Mouse (Mus musculus) layer of hippocampus, adult 9-10 months (tissue): ENCODE results near the gene Vmn1r3.
"Not testable (repeated sequence)": the region's sequence is repeated elsewhere in the genome, so short reads cannot be mapped to it uniquely, and the experiment has no call there.

Experiments used
- DNase-seq: peaks from one replicate; pipeline ENCODE4 v3.0.0; 2022; ENCODE audit warnings: low spot score

Vmn1r3 gene

GRCm38 (mm10) chr4:3185258-3185657 is at the start of gene Vmn1r3:
Gene Vmn1r3 (minus strand): TSS chr4:3185358.
- DNase-seq, result not testable (repeated sequence)

DNA sequence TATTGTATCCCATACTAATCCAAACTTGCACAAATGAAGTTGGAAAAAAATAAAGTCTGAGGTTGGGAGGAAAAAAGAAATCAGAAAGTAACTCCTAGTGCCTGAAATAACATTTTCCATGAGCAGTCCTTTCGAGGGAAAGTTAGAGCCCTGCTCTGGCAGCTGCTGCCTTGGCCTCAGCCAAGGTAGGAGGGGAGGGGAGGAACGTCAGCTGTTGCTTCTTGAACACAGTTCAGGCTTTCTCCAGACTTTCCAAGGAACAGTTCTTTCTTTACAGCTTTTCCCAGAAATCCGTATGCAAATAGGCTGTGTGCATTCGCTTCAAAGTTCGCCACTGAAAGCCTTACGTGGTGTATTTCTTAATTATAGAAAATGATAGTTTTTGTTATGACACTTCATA is 46.9 kb upstream of the Vmn1r3 start:
- no peak for DNase-seq

GRCm38 (mm10) chr4:3230908-3231684 is 45.9 kb upstream of the Vmn1r3 start:
- DNase-seq, result no peak

GRCm38 (mm10) chr4:3229532-3229931 is 44.4 kb upstream of the Vmn1r3 start:
- no peak for DNase-seq

GRCm38 (mm10) chr4:3228476-3228875 is 43.3 kb upstream of the Vmn1r3 start:
- DNase-seq, result no peak

- DNase-seq, result no peak
Measured at GRCm38 (mm10) chr4:3227751-3228150, 42.6 kb upstream of the Vmn1r3 start.

- no peak for DNase-seq
Measured at GRCm38 (mm10) chr4:3226488-3226887, 41.3 kb upstream of the Vmn1r3 start.

DNA sequence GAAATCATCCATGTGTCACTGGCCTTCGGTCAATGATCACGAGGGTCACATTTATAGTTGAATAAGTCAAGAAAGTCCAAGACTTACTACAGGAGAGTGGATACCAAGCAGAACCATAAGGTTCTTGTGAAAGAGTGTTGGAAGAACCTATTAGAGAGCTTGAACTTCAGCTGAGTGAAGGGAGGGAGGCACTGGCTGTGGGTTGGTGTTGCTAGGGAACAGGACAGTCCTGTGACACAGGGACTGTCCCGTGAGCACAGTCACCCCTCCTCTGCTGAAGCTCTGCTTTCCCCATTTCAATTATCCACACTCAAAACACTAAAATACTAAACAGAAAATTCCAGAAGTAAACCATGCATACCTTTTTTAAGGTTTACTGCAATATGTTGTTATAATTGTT is 40.3 kb upstream of the Vmn1r3 start:
- DNase-seq, result not testable (repeated sequence)

- DNase-seq, result not testable (repeated sequence)
Measured at GRCm38 (mm10) chr4:3224848-3225247, 39.7 kb upstream of the Vmn1r3 start.

- DNase-seq, result not testable (repeated sequence)
Measured at GRCm38 (mm10) chr4:3223483-3224209, 38.5 kb upstream of the Vmn1r3 start.

DNA sequence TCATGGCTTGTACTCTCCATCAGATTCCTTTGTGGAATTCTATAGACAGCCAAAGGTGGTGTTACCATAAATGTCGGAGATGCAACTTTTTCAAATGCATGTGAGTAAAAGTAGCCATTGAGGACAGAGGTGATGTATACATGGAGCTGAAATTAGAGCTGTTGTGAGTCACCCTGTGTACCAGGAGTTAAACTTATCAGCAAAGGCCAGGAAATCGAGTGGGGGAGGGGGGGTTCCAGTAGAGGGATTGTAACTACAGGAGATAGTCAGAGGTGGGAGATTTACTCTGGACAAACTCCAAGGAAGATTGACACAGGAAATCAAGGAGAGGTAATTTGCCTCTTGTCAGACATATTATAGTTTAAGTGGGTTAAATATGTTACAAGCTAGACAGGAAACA is 31.2 kb upstream of the Vmn1r3 start:
- not testable (repeated sequence) for DNase-seq

- not testable (repeated sequence) for DNase-seq
Measured at GRCm38 (mm10) chr4:3213349-3213748, 28.2 kb upstream of the Vmn1r3 start.

GRCm38 (mm10) chr4:3209643-3210217 is 24.6 kb upstream of the Vmn1r3 start:
- DNase-seq, result not testable (repeated sequence)

DNA sequence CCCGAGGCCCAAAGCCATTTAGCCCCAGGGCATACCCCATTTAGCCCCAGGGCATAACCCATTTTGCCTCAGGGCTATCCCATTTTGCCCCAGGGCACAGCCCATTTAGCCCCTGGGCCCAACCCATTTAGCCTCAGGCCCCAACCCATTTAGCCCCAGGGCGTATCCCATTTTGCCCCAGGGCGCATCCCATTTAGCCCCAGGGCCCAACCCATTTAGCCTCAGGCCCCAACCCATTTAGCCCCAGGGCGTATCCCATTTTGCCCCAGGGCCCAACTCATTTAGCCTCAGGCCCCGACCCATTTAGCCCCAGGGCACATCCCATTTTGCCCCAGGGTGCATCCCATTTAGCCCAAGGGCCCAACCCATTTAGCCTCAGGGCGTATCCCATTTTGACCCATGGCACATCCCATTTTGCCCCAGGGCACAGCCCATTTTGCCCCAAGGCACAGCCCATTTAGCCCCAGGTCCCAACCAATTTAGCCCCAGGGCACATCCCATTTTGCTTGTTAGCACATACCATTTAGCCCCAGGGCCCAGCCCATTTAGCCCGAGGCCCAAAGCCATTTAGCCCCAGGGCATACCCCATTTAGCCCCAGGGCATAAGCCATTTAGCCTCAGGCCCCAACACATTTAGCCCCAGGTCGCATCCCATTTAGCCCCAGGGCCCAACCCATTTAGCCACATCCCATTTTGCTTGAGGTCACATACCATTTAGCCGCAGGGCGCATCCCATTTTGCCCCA is 8.2 kb downstream of the Vmn1r3 start:
- DNase-seq, result not testable (repeated sequence)

- not testable (repeated sequence) for DNase-seq
Measured at GRCm38 (mm10) chr4:3176195-3176594, 9.0 kb downstream of the Vmn1r3 start.

DNA sequence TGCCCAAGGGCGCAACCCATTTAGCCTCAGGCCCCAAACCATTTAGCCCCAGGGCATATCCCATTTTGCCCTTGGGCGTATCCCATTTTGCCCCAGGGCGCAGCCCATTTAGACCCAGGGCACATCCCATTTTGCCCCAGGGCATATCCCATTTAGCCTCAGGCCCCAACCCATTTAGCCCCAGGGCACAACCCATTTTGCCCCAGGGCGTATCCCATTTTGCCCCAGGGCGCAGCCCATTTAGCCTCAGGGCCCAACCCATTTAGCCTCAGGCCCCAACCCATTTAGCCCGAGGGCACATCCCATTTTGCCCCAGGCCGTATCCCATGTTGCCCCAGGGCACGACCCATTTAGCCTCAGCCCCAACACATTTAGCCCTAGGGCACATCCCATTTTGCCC is 9.4 kb downstream of the Vmn1r3 start:
- DNase-seq, result not testable (repeated sequence)

- DNase-seq, result not testable (repeated sequence)
Measured at GRCm38 (mm10) chr4:3174586-3174985, 10.6 kb downstream of the Vmn1r3 start.

DNA sequence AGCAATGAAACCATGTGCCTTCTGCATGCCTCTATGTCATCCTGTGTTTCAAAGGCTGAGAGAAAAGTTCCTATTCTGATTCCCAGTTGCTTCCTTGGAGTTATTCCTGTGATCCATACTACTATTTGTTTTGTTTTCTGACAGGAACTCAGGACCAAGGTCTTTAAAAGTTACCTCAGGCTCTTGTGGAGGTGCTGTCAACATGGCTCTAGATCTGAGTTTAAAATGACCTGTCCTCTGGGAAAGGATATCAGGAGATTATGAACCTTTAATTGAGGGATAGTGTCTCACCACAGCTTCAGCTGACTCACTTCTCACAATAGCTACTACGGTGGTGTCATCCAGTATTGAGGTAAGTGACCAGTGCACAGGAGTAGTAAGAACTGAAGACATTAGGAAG is 18.1 kb downstream of the Vmn1r3 start, which contains the start of gene Vmn1r2:
Vmn1r2 (plus strand) TSS at position 301 of the 400 bp plus-strand sequence.
- DNase-seq, result not testable (repeated sequence)

DNA sequence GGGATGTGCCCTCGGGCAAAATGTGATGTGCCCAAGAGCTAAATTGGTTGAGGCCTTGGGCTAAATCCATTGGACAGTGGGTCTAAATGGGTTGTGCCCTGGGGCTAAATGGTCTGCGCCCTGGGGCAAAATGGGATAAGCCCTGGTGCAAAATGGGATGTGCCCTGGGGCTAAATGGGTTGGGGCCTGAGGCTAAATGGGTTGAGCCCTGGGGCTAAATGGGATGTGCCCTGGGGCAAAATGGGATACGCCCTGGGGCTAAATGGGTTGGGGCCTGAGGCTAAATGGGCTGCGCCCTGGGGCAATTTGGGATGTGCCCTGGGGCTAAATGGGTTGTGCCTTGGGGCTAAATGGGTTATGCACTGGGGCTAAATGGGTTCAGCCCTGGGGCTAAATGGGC is 20.1 kb downstream of the Vmn1r3 start:
- DNase-seq, result no peak

DNA sequence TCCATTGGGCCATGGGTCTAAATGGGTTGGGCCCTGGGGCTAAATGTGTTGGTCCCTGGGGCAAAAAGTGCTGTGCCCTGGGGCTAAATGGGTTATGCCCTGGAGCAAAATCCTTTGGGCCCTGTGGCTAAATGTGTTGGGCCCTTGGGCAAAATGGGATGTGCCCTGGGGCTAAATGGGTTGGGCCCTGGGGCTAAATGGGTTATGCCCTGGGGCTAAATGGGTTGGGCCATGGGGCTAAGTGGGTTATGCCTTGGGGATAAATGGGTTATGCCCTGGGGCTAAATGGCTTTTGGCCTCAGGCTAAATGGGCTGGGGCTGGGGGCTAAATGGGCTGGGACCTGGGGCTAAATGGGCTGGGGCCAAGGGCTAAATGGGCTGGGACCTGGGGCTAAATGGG is 20.7 kb downstream of the Vmn1r3 start:
- DNase-seq, result not testable (repeated sequence)

DNA sequence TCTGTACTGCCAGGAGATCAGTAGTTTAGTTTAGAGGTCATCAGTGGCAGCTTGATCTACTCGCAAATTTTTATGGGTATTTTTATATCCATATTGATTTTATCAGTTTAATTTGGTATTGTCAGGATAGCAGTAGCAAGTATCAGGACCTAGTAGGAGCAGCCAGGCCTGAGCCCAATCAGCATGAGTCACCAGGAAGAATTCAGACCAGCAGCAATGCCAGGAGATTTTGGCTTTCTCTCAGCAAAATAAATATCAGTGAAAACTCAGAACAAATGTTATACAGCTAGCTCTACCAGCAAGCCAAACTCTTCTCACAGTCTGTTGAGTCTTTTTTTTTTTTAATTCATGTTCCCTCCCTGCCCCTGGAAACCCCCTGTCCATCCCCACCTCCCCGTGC is 31.8 kb downstream of the Vmn1r3 start:
- not testable (repeated sequence) for DNase-seq

- not testable (repeated sequence) for DNase-seq
Measured at GRCm38 (mm10) chr4:3147926-3148325, 37.2 kb downstream of the Vmn1r3 start.
